In the genomic region with DNA sequence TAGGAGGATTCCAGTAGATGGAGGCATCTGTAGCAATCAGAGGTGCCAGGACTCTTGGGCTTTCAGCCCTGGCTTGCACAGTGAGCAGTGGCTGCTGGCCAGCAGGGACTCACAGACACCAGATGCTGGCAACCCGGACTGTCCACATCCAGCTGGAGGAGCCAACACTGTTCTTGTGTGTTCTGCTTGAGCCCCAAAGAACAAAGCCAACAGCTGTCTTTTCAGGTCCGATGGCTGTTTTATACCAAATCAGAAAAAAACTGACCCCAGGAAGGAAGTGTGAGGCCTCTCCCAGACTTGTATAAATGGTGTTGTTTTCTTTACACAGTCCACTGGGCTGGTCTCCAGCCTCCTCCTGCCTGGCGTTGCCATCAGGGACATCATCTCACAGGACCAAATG, we compare ENCODE assay signal across 9 mouse cellular contexts.
DNase-seq lines count a peak whose midpoint lies in the region; ATAC-seq and TF ChIP-seq lines count a peak whose summit lies in the region.
"Had no signal": no experiment of that assay in that cellular context is flagged by ENCODE, and none has a peak within 500 bp of the region (broad histone marks: within the 10 kb centered on the region; RNA-seq: fewer than 3 reads in every experiment).

No protein-coding gene starts in this region.

- no peak overlapping the region for H3K9ac ChIP-seq in heart, embryonic 11.5 days (ENCODE audit: low read depth, low read length)
- H3K9ac ChIP-seq in heart, embryonic 14.5 days (ENCODE audit: low read length): no peak overlapping the region
- H3K9ac ChIP-seq in lung, postnatal 0 days (replicated peaks; ENCODE audit: low read depth): no peak overlapping the region
- H3K9ac ChIP-seq in hindbrain, embryonic 12.5 days: no peak overlapping the region
- H3K9ac ChIP-seq: neural tube, embryonic 12.5 days had no signal

- H3K4me1 ChIP-seq in heart, embryonic 11.5 days (ENCODE audit: control insufficient read depth, insufficient read depth, low read length): peaks cover 1% of the 10 kb centered on the region; the same call in 1 of the 2 replicates
- H3K4me1 ChIP-seq in heart, embryonic 14.5 days (ENCODE audit: control insufficient read depth in 2 of 2, insufficient read depth in 2 of 2, low read length in 2 of 2): peaks cover 1 to 2% of the 10 kb centered on the region in 2 experiments; a peak in 2 of 4 replicates
- 0 out of 2 replicates have a peak, but pooled peaks cover 2% of the 10 kb centered on the region for H3K4me1 ChIP-seq in lung, postnatal 0 days (ENCODE audit: insufficient read depth, low read depth, low read length)
- no peaks in the 10 kb centered on the region for H3K4me1 ChIP-seq in hindbrain, embryonic 12.5 days
- H3K4me1 ChIP-seq: neural tube, embryonic 12.5 days had no signal

- no peak for TF ChIP-seq CTCF in lung, postnatal 0 days (IDR thresholded peaks at IDR 0.05)

- ATAC-seq in heart, embryonic 11.5 days (replicated peaks; ENCODE audit: insufficient number of reproducible peaks, low FRiP score, low TSS enrichment): no peak
- ATAC-seq in heart, embryonic 14.5 days (ENCODE audit: insufficient number of reproducible peaks, insufficient read depth, low FRiP score, low read depth): peak; percentile 43; the same call in 1 of the 2 replicates
- peak; percentile 41 for ATAC-seq in lung, postnatal 0 days
- no peak for ATAC-seq in hindbrain, embryonic 12.5 days (ENCODE audit: low FRiP score)

- no peaks in the 10 kb centered on the region for H3K36me3 ChIP-seq in heart, embryonic 11.5 days (ENCODE audit: control insufficient read depth, insufficient read depth, low read length)
- H3K36me3 ChIP-seq in heart, embryonic 14.5 days (ENCODE audit: control insufficient read depth, insufficient read depth, low read length): no peaks in the 10 kb centered on the region
- H3K36me3 ChIP-seq in lung, postnatal 0 days (ENCODE audit: insufficient read depth, low read length): no peaks in the 10 kb centered on the region
- no peaks in the 10 kb centered on the region for H3K36me3 ChIP-seq in hindbrain, embryonic 12.5 days
- H3K36me3 ChIP-seq: neural tube, embryonic 12.5 days had no signal

- H3K27me3 ChIP-seq in heart, embryonic 11.5 days (ENCODE audit: control insufficient read depth, insufficient read depth, low read length): no peaks in the 10 kb centered on the region
- no peaks in the 10 kb centered on the region for H3K27me3 ChIP-seq in heart, embryonic 14.5 days (ENCODE audit: control insufficient read depth, insufficient read depth, low read length)
- no peaks in the 10 kb centered on the region for H3K27me3 ChIP-seq in lung, postnatal 0 days (replicated peaks; ENCODE audit: insufficient read depth, low read length)
- H3K27me3 ChIP-seq in hindbrain, embryonic 12.5 days: no peaks in the 10 kb centered on the region
- H3K27me3 ChIP-seq: neural tube, embryonic 12.5 days had no signal

- no peak overlapping the region for H3K27ac ChIP-seq in heart, embryonic 11.5 days (ENCODE audit: low read depth, low read length)
- H3K27ac ChIP-seq in heart, embryonic 14.5 days (replicated peaks in 1 of 2; ENCODE audit: control insufficient read depth in 1 of 2, insufficient read depth in 1 of 2, low read depth in 2 of 2, low read length in 2 of 2): peak overlapping the region in 1 of 2 experiments; percentile 24; a peak in 1 of 4 replicates
- H3K27ac ChIP-seq in lung, postnatal 0 days (ENCODE audit: low read length): no peak overlapping the region
- no peak overlapping the region for H3K27ac ChIP-seq in hindbrain, embryonic 12.5 days
- H3K27ac ChIP-seq: neural tube, embryonic 12.5 days had no signal

- H3K9me3 ChIP-seq in heart, embryonic 11.5 days (replicated peaks; ENCODE audit: control insufficient read depth, low read length): no peaks in the 10 kb centered on the region
- no peaks in the 10 kb centered on the region for H3K9me3 ChIP-seq in heart, embryonic 14.5 days (ENCODE audit: control insufficient read depth, low read length)
- H3K9me3 ChIP-seq in lung, postnatal 0 days (ENCODE audit: low read length): no peaks in the 10 kb centered on the region
- no peaks in the 10 kb centered on the region for H3K9me3 ChIP-seq in hindbrain, embryonic 12.5 days (replicated peaks)
- H3K9me3 ChIP-seq: neural tube, embryonic 12.5 days had no signal

- DNase-seq in heart, adult 11 months: peak; percentile 97
- peak; percentile 87 for DNase-seq in adipocyte (ENCODE audit: low spot score)
- DNase-seq in lung, postnatal 0 days (ENCODE audit: low spot score): no peak
- DNase-seq in spleen, adult 18-20 months: no peak
- DNase-seq in frontal cortex, postnatal 25 days (ENCODE audit: low spot score in 2 of 2): no peak

- H3K4me3 ChIP-seq in heart, embryonic 11.5 days (ENCODE audit: low read depth, low read length): no peak overlapping the region
- no peak overlapping the region for H3K4me3 ChIP-seq in heart, embryonic 14.5 days (ENCODE audit: control insufficient read depth in 1 of 2, insufficient read depth in 1 of 2, low read depth in 1 of 2, low read length in 2 of 2)
- no peak overlapping the region for H3K4me3 ChIP-seq in lung, postnatal 0 days (ENCODE audit: low read depth, low read length)
- no peak overlapping the region for H3K4me3 ChIP-seq in hindbrain, embryonic 12.5 days
- H3K4me3 ChIP-seq: neural tube, embryonic 12.5 days had no signal

- H3K4me2 ChIP-seq in heart, embryonic 11.5 days: no peak overlapping the region
- no peak overlapping the region for H3K4me2 ChIP-seq in heart, embryonic 14.5 days (ENCODE audit: low read length)
- no peak overlapping the region for H3K4me2 ChIP-seq in lung, postnatal 0 days (replicated peaks; ENCODE audit: low read depth, low read length)
- no peak overlapping the region for H3K4me2 ChIP-seq in hindbrain, embryonic 12.5 days (replicated peaks)
- H3K4me2 ChIP-seq: neural tube, embryonic 12.5 days had no signal

- no peak for TF ChIP-seq EP300 in lung, postnatal 0 days (IDR thresholded peaks at IDR 0.05)

- WGBS in heart, embryonic 11.5 days (ENCODE audit: insufficient replicate concordance): 53% methylated on average over 3 of the region's 3 CpGs
- 56% methylated on average over 3 of the region's 3 CpGs for WGBS in heart, embryonic 14.5 days
- 41% methylated on average over 3 of the region's 3 CpGs for WGBS in lung, postnatal 0 days
- WGBS in hindbrain, embryonic 12.5 days: 63% methylated on average over 3 of the region's 3 CpGs

Comparison
In these comparisons a context has a peak if more than half of its experiments do, and no peak if none do; other contexts are left out.
1. ATAC-seq: peak in heart, embryonic 14.5 days (single experiment) and lung, postnatal 0 days (single experiment); none in heart, embryonic 11.5 days (single experiment) and hindbrain, embryonic 12.5 days (single experiment).
2. DNase-seq: peak in heart, adult 11 months (single experiment) and adipocyte (single experiment); none in lung, postnatal 0 days (single experiment), spleen, adult 18-20 months (0 of 2) and frontal cortex, postnatal 25 days (0 of 2).